Mouse (Mus musculus): ENCODE measurements around the gene Myadml2. TPM values are rescaled to one million over a fixed set of nuclear protein-coding genes. Genes with fewer than 3 reads are reported as not detected.

Gene Myadml2
- total RNA-seq, 2 experiments from 2014 or later = 111 to 136 TPM

DNA sequence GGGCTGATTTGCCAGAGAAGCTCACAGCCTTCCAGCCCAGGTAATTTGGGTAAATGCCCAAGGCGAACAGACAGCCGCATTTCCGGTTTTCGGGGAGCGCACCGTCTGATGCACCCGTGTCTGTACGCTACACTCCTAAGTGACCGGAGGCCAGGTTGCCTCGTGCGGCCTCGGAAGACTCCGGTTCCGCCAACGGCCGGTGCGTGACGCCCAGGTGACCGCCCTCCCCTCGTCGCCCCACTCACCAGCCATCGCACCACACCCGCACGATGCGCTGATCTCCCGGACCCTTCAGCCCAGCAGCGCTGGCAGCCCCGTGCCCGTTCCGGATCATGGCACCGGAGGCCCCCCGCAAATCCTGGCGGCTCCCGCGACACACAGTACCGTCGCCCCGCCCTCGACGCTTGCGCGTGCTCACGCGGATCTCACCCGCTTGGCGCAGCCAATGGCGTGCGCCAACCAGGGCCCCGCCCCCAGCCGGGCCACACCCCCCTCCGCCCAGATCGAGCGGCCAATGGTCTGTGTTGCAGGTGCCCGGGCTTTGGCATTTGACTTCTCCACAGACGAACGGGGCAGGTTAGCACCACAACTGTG is 30.3 kb downstream of the Myadml2 start, which contains the start of gene Pcyt2:
Gene Pcyt2 (minus strand): TSS at position 418 of the 594 bp plus-strand sequence.
- peak; percentile 93 for DNase-seq

DNA sequence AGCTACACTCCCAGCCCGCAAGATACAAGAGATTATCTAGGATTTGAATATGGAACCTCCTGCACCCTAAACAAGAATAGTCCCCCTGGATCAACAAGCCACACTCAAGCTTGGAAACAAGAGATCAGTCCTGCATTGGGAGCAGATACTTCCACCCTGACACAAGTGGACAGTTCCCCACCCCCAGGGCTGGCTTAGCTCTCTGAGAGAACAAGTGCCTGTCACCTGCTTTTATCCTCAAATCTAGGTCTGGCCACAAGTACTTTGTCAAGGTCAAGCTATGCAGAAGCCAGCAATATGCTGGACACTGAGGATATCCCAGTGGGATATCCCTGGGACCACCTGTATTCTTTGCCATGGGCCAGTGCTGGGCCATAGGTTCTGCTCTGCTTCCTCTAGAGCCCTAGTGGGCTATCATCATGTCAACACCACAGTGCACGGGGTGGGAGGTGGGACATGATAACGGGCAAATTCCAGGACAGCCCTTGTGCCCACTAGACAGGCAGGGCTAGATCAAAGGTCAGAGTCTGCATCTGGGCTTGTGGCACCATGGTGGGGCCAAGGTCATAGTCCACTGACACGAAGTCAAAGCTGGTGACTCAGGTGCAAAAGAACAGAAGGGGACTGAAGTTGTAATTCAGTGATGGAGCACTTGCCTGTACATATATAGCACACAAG is 31.2 kb downstream of the Myadml2 start:
- DNase-seq = no peak
- intact Hi-C loops (cut with DNase I; ENCODE audit: low total_unique reads) = no loop called here

More for the DNA sequence above, 30.3 kb downstream of the Myadml2 start, which contains the start of gene Pcyt2:
- intact Hi-C loops (cut with DNase I; ENCODE audit: low total_unique reads) = no loop called here

DNA sequence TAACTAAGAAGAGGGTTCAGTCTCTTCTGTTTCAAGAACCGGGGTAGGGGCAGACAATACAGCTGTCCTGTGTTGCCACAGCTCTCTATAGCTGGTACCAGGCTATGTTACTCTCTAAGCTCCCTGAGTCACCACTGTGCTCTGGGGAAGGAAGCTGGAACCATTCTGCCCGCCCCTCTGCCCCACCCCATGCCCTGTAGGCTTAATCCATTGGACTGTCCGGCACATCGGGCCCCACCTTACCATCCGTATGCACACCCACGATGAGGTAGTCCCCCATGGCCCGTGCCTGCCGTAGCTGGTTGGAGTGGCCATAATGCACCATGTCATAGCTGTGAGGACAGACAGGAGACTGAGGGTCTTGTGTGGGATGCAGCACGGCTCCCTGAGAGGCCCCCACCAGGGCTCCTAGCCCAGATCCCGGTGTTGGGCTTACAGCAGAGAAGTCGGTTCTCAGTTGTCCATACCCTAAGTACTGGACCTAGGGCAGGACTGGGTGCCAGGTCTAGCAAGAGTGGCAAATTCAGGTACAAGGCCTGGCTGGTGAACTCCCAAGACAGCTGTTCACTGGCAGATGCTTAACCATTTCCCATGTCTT is 32.3 kb downstream of the Myadml2 start:
- no peak for DNase-seq
- intact Hi-C loops (cut with DNase I; ENCODE audit: low total_unique reads) = no loop called here

DNA sequence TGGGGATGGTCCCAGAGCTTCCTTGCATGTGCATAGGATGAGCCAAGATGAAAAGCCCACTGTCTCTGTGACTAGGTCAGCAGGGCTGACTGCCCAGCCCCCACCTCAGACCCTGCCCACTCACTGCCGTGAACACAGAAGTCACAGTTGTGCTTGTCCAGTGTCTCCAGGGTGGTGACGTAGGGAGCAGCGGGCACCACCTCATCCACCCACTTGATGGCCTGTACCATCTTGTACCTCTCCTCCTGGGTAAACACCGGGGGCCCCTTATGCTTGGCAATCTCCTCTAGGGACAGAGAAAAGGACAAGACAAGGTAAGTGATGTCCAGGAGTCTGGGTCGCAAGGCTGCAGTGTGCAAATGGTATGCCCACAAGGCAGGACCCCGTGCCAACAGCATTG is 32.8 kb downstream of the Myadml2 start:
- intact Hi-C loops (cut with DNase I; ENCODE audit: low total_unique reads) = no loop called here

DNA sequence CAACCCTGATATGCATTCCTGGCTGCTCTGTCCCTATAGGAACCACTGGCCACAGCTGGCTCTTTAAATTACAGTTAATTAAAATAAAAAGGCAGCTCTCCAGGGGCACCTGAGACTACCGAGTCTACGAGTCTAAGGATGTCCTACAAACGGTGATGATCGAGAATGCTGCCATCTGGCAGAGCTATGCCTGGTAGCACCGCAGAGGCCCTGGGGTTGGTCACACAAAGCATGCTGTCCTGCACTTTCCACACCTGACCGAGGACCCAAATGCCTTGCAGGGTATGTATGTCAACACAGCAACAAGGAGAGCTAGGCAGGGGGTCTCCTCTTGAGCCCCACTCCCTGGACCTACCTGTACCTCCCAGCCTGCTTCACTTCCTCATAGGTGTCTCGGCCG is 34.0 kb downstream of the Myadml2 start:
- intact Hi-C loops (cut with DNase I; ENCODE audit: low total_unique reads) = loop anchor here (5.0 kb wide), 1 partner anchor 97 kb away; no protein-coding TSS in a partner anchor
- DNase-seq = no peak

More for the DNA sequence above, 32.8 kb downstream of the Myadml2 start:
- DNase-seq = no peak

DNA sequence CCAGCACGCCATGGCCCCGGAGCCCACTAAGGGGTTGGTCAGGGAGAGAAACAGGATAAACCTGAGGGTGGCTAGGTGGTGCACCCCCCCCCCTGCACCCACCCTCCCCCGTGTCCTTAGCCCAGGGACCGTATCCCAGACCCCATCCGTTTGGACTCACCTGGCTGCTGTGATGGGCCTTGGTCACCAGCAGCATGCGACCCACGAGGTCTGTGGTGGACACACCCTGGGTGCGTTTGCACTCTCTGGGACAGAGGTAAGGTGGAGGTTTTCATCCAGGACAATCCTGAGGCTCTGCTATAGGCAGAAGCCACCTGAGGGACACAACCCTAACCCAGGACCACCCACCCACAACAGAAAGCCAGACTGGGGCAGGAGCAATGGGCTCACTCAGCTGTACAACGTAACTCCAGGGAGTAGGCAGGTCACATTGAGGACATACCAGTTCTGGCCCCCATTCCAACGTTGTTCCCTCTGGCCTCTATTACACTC is 34.4 kb downstream of the Myadml2 start:
- intact Hi-C loops (cut with DNase I; ENCODE audit: low total_unique reads) = loop anchor here (5.0 kb wide), 1 partner anchor 96 kb away; no protein-coding TSS in a partner anchor
- DNase-seq = no peak

DNA sequence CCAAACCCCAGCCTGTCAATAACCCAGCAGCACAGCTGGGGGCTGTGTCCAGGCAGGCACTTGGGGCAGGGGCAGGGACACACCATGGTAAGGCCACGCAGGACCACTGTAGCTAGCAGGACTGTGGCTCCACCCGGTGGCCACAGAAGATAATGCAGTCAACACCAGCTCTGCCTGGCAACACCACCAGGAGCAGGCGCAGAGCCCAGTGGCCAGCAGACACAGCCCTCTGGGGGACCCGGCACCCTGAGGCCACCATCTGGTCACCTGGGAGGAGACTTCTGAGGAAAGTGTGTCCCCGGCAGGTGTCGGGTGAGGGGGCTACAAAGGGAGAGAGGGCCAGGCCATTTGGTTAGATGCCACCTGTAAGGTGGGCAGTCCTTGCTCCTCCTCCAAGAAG is 35.2 kb downstream of the Myadml2 start:
- DNase-seq = peak; percentile 79
- intact Hi-C loops (cut with DNase I; ENCODE audit: low total_unique reads) = loop anchor here (5.0 kb wide), 1 partner anchor 95 kb away; no protein-coding TSS in a partner anchor

DNA sequence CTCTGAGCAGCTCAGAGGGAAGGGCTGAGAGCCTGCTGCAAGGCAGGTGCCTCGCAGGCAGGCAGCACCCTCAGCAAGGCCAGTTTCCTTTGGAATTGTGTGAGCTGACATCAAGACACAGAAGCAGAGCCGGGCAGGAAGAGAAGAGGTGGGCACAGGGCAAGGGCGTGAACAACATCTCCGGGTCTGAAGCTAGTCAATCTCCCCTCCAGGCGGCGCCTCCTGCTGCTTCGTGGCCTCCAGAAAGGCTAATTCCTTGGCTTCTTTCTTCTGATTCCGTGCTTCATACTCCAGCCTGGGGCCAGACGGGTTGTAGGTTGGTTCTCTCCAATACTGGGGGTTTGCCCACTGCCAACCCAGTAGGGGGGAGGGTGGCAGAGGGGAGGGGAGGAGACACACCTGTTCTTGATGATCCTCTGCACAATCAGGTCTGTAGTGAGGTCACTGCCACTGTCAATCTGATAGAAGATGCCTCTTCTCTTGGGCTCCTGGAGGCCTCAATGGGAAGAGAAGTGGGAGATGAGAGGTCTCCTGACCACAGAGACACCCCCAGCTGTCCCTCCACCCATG is 37.4 kb downstream of the Myadml2 start:
- intact Hi-C loops (cut with DNase I; ENCODE audit: low total_unique reads) = loop anchor here (5.0 kb wide), 1 partner anchor 93 kb away; no protein-coding TSS in a partner anchor
- DNase-seq = no peak

DNA sequence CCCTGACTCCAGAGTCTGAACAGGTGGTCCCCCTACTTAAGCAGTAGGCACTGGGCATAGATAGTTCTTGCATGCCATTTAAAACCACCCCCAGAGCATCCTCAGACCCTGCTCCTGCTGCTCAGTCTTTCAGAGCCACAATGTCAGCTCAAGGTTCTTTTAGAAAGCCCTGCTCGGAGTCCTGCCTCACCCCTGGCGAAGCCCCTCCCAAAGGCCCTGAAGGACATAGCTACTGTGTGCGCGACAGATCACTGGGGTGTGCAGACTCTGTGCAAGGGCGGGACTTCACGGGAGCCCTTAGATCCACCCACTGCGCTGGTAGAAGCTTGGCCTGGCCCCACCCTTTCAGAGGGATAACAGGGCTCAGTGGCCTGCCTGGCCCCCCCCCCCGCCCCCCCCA is 38.7 kb downstream of the Myadml2 start:
- DNase-seq = no peak
- intact Hi-C loops (cut with DNase I; ENCODE audit: low total_unique reads) = loop anchor here (5.0 kb wide), 1 partner anchor 112 kb away; no protein-coding TSS in a partner anchor

DNA sequence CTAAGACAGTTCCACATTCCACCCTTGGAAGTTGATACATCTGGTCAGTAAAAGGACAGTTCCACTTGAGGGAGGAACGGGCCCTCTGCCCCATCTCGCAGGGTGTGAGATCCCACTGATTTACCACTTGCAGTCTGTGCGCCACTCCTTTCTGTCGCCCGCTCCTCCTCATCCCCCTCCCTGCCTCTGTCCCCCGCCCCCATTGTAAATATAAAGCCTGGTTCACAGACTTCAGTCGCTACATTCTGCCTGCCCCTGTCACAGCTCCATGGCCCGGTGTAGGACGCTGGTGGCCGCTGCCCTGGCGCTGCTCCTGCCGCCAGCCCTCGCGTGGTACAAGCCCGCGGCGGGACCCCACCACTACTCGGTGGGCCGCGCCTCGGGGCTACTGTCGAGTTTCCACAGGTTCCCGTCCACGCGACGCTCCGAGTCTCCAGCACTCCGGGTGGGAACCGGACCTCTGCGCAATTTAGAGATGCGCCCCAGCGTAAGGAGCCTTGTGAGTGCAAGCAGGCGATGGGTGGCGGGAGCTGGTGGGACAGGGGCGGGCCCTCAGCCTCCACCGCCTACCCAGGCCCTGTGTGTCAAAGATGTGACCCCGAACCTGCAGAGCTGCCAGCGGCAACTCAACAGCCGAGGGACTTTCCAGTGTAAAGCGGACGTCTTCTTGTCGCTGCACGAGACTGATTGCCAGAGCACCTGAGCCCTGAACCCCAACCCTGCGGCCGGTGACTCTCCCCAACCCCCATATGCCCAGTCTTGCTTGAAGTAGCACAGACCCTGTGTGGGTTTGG is 39.5 kb downstream of the Myadml2 start, which contains the start of gene Npb:
Gene Npb (plus strand): TSS at position 237 of the 794 bp plus-strand sequence.
- no peak for DNase-seq
- intact Hi-C loops (cut with DNase I; ENCODE audit: low total_unique reads) = loop anchor here (5.0 kb wide), 1 partner anchor 111 kb away; no protein-coding TSS in a partner anchor

DNA sequence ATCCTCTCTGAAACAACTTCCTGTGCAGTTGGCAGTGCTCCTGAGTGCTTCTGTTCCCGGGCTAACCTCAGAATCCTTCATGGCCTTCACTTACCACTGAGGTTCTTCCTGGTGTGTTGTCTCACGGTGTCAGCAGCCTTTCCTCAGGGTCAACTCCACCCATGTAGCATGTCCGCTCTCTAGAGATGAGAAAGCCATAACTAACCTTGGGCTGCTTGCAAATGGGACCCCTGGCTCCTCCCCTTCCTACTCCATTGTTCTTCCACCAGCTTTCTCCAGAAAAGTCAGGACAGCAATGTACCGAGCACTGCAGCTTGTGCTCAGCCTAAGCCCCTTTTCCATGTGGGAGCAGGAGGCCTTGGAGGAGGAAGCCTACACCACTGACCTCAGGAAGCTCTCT is 41.2 kb downstream of the Myadml2 start:
- intact Hi-C loops (cut with DNase I; ENCODE audit: low total_unique reads) = loop anchor here (5.0 kb wide), 1 partner anchor 109 kb away; no protein-coding TSS in a partner anchor
- DNase-seq = no peak

DNA sequence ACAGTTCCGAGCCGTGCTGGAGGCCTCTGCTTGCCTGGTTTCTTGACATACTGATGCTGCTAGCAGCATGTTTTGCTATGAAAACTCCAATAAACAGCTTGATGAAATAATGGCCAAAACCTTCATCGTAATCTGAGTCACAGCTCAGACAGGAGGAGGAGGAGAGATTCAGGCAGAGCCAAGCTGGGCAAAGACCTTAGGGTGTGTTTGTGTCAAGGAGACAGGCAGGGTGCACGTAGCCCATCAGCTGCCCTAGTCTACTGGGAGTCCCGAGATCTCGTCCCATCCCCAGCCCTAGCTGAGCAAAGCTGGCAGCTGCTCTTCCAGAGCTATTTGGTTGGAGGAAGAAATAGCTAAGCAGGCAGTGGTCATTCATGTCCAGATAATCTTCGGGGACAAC is 42.3 kb downstream of the Myadml2 start:
- no peak for DNase-seq
- intact Hi-C loops (cut with DNase I; ENCODE audit: low total_unique reads) = loop anchor here (5.0 kb wide), 1 partner anchor 108 kb away; no protein-coding TSS in a partner anchor

DNA sequence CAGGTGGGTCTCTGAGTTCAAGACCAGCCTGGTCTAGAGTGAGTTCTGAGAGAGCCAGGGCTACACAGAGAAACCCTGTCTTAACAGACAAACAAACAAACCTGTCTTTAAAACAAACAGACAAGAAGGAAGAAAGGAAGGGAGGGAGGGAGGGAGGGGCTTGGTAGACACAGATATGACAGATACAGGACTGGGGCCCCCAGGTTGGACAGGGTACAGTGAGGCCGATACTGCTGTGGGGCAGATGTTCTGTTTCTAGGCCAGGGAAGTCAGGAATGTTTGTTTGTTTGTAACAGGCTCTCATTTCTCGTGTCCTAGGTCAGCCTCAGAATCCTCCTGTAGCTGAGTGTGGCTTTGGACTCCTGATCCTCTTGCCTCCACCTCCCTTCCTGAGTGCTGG is 44.4 kb downstream of the Myadml2 start:
- no peak for DNase-seq
- intact Hi-C loops (cut with DNase I; ENCODE audit: low total_unique reads) = no loop called here

DNA sequence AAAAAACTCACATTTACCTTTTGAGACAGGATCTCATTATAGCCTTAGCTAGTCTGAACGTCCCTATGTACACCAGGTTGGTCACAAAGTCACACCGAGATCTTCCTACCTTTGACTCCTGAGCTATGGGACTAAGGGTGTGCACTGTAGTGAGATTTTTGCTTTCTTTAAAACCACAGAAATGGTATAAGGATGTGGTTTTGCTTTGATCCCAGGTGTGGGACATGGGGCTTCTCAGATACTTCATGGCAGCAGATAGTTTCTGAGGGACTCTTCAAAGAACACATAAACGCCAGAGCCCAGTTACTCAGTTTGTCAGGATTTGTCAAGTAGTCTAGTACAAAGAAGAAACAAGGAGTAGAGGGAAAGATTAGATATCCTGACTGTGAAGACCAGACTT is 47.2 kb downstream of the Myadml2 start:
- DNase-seq = no peak
- intact Hi-C loops (cut with DNase I; ENCODE audit: low total_unique reads) = no loop called here

DNA sequence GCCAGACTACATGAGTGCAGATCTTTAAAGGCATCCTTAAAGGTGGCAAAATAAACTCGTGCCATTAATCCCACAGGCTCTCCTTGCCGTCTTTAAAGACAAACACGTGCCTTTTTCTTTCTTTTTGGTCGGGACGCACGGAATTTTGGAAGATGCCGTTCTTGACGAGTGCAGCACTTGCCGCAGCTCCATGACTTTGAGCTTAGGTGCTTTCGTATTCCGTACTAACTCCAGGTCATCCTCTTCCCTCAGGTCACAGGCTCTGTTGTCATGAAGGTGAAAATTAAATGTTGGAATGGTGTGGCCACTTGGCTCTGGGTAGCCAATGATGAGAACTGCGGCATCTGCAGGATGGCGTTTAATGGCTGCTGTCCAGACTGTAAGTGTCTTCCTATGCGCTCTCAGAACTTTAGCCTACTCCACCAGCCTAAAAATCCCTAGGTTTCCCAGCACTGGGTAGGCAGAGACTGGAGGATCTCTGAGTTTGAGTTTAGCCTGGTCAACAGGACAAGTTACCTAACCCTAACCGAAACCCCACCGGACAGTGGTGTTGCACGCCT is 48.9 kb downstream of the Myadml2 start:
- DNase-seq = no peak
- intact Hi-C loops (cut with DNase I; ENCODE audit: low total_unique reads) = no loop called here

DNA sequence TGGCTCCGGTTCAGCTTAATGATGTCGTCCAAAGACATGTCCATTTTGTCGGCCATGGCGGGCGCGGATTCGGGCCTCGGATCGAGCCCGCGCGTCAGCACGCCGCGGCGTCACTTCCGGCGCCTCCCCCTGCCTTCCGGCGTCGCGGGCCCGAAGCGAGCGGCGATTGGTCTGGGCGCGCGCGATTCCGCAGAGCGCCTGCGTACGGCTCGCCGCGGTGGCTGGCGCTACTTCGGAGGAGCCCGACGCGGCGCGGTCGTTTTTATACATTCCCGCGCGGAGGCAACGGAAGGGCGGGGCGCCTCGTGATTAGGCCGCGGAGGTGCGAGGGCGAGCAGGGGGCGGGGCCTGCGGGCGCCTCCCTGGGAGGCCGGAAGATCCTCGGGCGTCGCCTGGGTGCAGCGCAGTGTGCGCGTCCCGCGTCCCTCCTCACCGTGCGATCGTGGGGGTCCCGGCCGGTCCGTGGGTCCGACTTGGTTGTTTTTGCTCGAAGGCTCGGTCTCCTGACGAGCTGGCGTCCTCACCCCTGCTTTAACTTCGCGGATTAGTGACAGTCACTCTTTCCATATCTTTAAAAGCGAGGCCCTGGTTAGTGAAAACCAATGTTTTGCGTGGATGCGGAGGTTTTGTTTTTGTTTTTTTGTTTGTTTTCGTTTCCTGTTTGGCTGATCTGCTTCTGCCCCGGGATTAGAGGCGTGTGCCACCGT is 49.5 kb downstream of the Myadml2 start, which contains the start of the genes Alyref and Anapc11:
Gene Alyref (minus strand): TSS at position 83 of the 707 bp plus-strand sequence.
Gene Anapc11 (plus strand): TSS at position 139 of the 707 bp plus-strand sequence.
- intact Hi-C loops (cut with DNase I; ENCODE audit: low total_unique reads) = no loop called here
- peak; percentile 94 for DNase-seq

DNA sequence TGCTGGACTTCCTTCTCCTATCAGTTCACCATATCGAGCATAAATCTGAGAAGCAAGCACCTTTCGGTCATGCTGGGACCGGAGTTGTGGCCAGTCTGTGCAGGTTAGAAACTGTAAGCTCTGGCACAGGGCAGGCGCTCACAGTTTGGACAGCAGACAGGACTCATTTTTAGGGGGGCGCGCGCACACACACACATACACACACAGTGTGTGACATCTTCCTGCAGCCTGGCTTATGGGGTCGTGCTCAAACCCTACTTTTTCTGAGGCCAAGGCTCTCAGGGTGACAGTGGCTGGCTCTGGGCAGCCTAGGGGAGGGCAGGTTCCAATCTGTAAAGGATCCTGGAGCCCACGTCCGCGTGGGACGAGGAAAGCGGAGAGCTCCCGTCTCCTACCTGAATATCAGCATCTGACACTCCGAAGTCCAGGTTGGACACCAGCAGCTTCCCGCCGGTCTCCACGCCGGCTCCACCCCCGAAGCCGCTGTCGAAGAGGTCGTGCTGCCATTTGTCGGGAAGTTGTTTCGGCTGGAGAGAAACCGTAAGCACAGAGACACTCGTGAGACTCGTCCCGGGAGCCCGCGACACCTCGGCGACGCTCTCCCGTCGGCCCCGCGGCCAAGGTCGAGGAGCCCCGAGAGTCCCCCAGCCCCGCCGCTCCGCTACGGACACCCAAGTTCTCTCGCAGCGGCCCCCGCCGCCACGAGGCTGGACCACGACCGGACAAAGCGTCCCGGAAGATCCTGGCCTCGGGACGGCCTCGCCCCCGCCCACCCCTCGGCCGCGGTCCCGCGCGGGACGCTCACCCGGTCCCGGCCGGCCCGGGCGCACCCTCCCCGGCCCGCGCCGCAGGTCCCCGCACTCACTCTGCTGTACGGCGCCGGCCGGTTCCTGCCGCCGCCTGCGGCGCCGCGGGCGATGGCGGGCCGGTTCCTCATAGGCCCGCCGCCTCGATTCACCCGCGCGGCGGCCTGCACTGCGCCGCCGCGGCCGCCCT is 50.4 kb downstream of the Myadml2 start:
- intact Hi-C loops (cut with DNase I; ENCODE audit: low total_unique reads) = no loop called here
- DNase-seq = no peak
